Mouse (Mus musculus): ENCODE data around the gene Kansl2. TPM values are rescaled to one million over a fixed set of nuclear protein-coding genes. Genes with fewer than 3 reads are reported as not detected.

Gene Kansl2
- polyA plus RNA-seq, 1 experiment from 2014 or later, result 183 TPM

DNA sequence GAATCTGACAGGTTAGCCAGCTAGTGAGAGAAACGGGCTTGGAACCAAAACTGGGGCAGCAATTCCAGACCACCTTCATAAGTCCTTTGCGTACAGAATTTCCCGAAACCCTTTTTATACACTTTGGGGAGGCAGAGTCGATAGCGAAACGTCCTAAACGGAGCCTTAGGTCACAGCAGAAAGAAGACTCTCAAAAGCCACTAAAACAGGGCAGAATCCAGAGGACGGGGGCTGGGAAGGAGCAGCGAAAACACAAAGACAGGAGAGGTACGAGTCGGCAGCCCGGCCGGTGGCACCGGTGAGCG, 32.9 kb upstream of the Kansl2 start:
- 1% methylated on average over 15 of the region's 15 CpGs for WGBS
- Histone ChIP-seq H3K9me3 (no peaks in the 10 kb centered on the region), H3K4me1 (peaks cover 33% of the 10 kb centered on the region), H3K27me3 (no peaks in the 10 kb centered on the region), H3K27ac (peak overlapping the region; percentile 90), H3K9ac (peak overlapping the region; percentile 90), H3K4me3 (replicated peaks) (peak overlapping the region; percentile 92), H3K4me2 (peak overlapping the region; percentile 90), H3K36me3 (replicated peaks) (peaks cover 17% of the 10 kb centered on the region)
- no peak for ATAC-seq (ENCODE audit: low FRiP score)

DNA sequence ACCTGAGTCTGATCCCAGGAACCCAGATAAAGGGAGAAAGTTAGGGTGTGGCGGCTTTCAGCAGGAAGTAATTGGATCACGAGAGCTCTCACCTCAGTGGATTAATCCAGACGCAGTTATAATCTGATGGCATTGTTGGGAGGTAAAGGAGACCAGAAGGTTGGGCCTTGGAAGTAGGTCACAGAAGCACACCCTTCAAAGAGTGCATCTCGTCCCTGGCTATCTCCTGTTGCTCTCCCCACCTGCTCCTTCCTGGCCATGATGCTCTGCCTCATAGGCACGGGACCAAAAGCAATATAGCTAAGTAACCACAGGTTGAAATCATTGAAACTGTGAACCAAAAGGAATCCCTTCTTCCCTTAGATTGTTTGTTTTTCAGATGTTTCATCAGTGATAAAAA, 23.1 kb upstream of the Kansl2 start:
- no peaks in the 10 kb centered on the region for H3K27me3 ChIP-seq
- 88% methylated on average over 5 of the region's 5 CpGs for WGBS
- no peak overlapping the region for H3K4me2 ChIP-seq
- H3K4me3 ChIP-seq (replicated peaks), result no peak overlapping the region
- H3K27ac ChIP-seq, result no peak overlapping the region
- no peaks in the 10 kb centered on the region for H3K9me3 ChIP-seq
- no peak overlapping the region for H3K9ac ChIP-seq
- H3K36me3 ChIP-seq (replicated peaks), result peaks cover 61% of the 10 kb centered on the region
- no peak for ATAC-seq (ENCODE audit: low FRiP score)
- no peaks in the 10 kb centered on the region for H3K4me1 ChIP-seq

DNA sequence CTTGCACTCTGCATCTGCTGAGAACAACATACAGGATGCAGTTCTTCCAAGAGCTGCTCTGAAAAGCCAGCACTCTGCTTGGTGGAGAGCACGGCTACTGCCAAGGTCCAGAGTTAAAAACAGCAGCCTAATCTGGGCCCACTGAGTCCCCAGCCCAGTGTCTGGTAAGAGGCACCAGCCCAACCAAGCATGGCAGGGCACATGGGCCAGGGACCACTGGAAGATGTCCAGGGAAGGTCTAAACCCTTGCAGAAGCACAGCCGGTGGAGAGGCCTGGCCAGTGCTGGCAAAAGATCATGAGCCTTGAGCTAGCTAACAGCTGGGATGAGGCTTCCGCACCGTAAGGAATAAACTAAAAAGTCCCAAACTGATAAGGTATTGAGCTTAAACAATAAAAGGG, 21.8 kb upstream of the Kansl2 start:
- WGBS, result 96% methylated on average over 4 of the region's 4 CpGs
- Histone ChIP-seq H3K27ac (no peak overlapping the region), H3K4me3 (replicated peaks) (no peak overlapping the region), H3K9ac (no peak overlapping the region), H3K36me3 (replicated peaks) (peaks cover 70% of the 10 kb centered on the region), H3K27me3 (no peaks in the 10 kb centered on the region), H3K9me3 (no peaks in the 10 kb centered on the region), H3K4me2 (no peak overlapping the region), H3K4me1 (no peaks in the 10 kb centered on the region)
- ATAC-seq (ENCODE audit: low FRiP score), result no peak

DNA sequence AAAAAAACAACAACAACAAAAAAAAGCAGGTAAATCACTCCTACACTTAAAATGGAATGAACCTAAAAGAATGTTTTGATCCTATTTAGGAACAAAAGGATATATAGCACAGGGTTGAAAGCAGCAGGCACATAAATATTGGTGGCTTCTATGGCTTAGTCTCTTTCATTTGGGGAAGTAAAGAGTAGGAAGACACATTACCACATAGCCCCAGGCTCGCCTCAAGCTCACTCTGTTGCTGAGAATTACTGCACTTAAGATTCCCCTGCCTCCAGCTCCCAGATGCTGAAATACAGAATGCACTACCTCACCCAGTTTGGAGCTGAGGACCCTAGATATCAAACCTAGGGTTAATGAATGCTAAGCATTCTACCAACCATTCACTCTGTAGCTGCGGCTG, 18.7 kb upstream of the Kansl2 start:
- H3K4me2 ChIP-seq, result no peak overlapping the region
- H3K27ac ChIP-seq, result no peak overlapping the region
- H3K4me3 ChIP-seq (replicated peaks), result no peak overlapping the region
- no peaks in the 10 kb centered on the region for H3K4me1 ChIP-seq
- peaks cover 73% of the 10 kb centered on the region for H3K36me3 ChIP-seq (replicated peaks)
- ATAC-seq (ENCODE audit: low FRiP score), result no peak
- no peaks in the 10 kb centered on the region for H3K9me3 ChIP-seq
- no peak overlapping the region for H3K9ac ChIP-seq
- WGBS, result 83% methylated on average over 2 of the region's 2 CpGs
- no peaks in the 10 kb centered on the region for H3K27me3 ChIP-seq

DNA sequence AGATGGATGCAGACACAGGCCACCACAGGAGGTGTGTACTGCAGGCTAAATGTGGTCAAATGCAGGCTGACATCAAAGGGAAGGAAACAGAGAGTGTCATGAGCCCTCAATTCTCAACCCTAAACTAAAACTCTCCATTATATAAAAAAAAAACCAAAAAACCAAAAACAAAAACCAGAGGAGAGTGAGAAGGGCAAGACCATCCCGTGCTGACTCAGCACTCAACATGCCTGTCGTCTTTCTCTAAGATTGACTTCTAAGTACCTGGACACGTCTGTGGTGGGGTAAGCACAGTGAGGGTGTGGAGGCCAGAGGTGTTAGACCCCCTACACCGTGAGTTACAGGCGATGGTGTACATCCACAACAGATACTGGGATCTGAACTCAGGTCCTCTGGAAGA, 12.8 kb upstream of the Kansl2 start:
- no peak overlapping the region for H3K4me3 ChIP-seq (replicated peaks)
- H3K4me1 ChIP-seq, result no peaks in the 10 kb centered on the region
- peaks cover 88% of the 10 kb centered on the region for H3K36me3 ChIP-seq (replicated peaks)
- WGBS, result 94% methylated on average over 5 of the region's 5 CpGs
- no peak overlapping the region for H3K9ac ChIP-seq
- no peak for ATAC-seq (ENCODE audit: low FRiP score)
- H3K9me3 ChIP-seq, result no peaks in the 10 kb centered on the region
- no peaks in the 10 kb centered on the region for H3K27me3 ChIP-seq
- H3K4me2 ChIP-seq, result no peak overlapping the region
- H3K27ac ChIP-seq, result no peak overlapping the region

DNA sequence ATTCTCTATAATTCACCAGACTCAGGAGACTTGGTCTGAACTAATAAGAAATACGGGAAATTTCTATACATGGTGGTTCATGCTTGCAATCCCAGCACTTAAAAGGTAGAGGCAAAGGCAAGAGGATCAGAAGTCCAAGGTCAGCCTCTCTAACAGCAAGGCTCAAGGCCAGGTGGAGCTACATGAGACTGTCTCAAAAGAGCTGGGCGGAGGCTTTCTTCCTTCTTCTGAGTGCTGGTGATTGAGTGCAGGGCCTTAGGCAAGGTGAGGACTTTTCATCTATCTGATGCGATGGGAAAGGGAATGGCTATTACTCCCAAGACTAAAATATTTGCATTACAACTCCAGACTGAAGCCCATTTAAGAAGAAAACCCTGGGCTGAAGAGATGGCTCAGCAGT, 11.1 kb upstream of the Kansl2 start:
- H3K27me3 ChIP-seq, result no peaks in the 10 kb centered on the region
- H3K4me2 ChIP-seq, result no peak overlapping the region
- ATAC-seq (ENCODE audit: low FRiP score), result no peak
- 91% methylated on average over 3 of the region's 3 CpGs for WGBS
- no peak overlapping the region for H3K9ac ChIP-seq
- H3K4me3 ChIP-seq (replicated peaks), result no peak overlapping the region
- H3K36me3 ChIP-seq (replicated peaks), result peaks cover 84% of the 10 kb centered on the region
- no peak overlapping the region for H3K27ac ChIP-seq
- no peaks in the 10 kb centered on the region for H3K9me3 ChIP-seq
- H3K4me1 ChIP-seq, result no peaks in the 10 kb centered on the region

DNA sequence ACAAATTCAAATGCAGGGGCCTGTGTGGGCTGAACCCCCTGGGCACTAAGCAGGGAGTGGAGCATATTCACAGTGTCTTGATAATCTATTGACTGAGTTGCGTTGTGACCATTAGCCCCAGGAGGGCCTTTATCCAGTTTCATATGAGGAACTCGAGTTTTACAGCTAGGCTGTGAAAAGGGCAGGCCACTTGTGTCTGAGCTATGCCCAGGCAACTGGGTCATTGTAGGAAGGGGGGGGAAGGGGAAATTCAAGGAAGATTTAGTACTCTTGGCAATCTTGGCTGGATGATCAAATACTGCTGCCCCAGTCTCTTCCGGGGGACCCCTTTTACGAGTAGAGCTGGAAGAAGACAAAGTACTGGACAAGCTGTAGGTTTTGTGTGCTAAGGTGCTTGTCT, 9.3 kb upstream of the Kansl2 start:
- H3K36me3 ChIP-seq (replicated peaks), result peaks cover 72% of the 10 kb centered on the region
- H3K27me3 ChIP-seq, result no peaks in the 10 kb centered on the region
- H3K9ac ChIP-seq, result no peak overlapping the region
- no peak for ATAC-seq (ENCODE audit: low FRiP score)
- no peak overlapping the region for H3K27ac ChIP-seq
- no peak overlapping the region for H3K4me3 ChIP-seq (replicated peaks)
- 80% methylated on average over 4 of the region's 4 CpGs for WGBS
- no peaks in the 10 kb centered on the region for H3K4me1 ChIP-seq
- no peak overlapping the region for H3K4me2 ChIP-seq
- H3K9me3 ChIP-seq, result no peaks in the 10 kb centered on the region

DNA sequence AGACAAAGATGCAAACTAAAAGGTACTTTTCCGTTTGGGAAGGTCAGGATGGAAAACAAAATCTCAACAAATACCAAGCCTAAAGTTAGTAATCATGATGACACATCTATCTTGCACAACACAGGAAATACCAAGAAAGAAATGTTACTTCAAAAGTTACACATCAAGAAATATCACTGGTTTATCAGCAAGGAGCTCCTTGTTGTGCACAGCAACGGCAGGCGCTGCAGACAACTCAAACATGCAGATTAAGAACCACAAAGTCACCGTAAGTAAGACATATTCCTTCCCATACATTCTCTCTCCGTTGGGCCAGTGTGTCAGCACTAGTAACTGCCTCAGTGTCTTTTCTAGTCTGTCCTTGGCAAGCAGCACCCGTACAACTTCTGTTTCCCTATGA, 7.0 kb upstream of the Kansl2 start:
- WGBS, result 94% methylated on average over 6 of the region's 6 CpGs
- peaks cover 60% of the 10 kb centered on the region for H3K36me3 ChIP-seq (replicated peaks)
- no peak overlapping the region for H3K9ac ChIP-seq
- H3K4me2 ChIP-seq, result no peak overlapping the region
- no peaks in the 10 kb centered on the region for H3K4me1 ChIP-seq
- no peaks in the 10 kb centered on the region for H3K27me3 ChIP-seq
- no peak overlapping the region for H3K4me3 ChIP-seq (replicated peaks)
- no peak overlapping the region for H3K27ac ChIP-seq
- no peaks in the 10 kb centered on the region for H3K9me3 ChIP-seq
- ATAC-seq (ENCODE audit: low FRiP score), result no peak

DNA sequence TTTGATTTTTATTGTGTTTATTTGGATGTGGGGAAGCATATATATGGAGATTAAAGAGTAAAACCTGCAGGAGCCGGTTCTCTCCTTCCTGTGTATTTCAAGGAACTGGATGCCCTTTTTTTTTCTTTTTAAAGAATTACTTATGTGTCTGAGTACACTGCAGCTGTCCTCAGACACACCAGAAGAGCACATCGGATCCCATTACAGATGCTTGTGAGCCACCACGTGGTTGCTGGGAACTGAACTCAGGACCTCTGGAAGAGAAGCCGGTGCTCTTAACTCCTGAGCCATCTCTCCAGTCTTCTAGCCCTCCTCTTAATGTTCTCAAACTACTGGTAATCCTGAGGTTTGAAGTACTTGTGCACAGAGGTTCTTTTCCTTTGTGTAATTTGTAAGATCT, 3.9 kb upstream of the Kansl2 start:
- ATAC-seq (ENCODE audit: low FRiP score), result no peak
- Histone ChIP-seq H3K9ac (no peak overlapping the region), H3K27ac (no peak overlapping the region), H3K27me3 (no peaks in the 10 kb centered on the region), H3K4me2 (no peak overlapping the region), H3K4me1 (peaks cover 4% of the 10 kb centered on the region), H3K36me3 (replicated peaks) (peaks cover 28% of the 10 kb centered on the region), H3K4me3 (replicated peaks) (no peak overlapping the region), H3K9me3 (no peaks in the 10 kb centered on the region)
- 82% methylated on average over 4 of the region's 4 CpGs for WGBS

DNA sequence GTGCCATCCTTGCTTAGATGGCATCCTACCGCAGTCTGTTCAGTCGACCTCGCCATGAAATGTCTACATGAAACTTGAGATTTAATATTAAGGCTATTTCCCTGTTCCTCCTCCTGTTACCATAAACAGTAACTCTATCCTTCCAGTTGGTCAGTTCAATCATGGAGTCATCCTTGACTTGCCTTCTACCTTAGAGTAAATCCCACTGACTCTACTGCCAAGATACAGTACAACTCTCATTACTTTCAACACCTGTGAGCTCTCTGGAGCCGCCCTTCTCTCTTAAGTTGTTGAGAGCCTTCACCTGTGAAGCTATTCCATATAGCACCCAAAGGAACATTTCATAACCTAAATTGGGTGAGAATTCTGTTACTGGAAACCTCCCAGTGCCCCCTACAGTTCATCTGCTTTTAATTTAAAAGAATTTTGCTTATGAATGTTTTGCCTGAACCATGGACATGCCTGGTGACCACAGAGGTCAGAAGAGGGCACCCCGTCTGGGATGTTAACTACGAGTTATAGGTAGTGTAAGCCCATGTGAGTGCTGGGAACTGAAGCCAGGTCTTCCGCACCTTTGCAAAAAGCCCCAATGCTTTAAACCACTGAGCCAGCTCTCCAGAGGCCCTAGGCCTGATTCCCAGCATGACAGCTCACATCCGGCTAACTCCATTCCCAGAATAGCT, 2.9 kb upstream of the Kansl2 start:
- 89% methylated on average over 8 of the region's 8 CpGs for WGBS
- Histone ChIP-seq H3K9ac (no peak overlapping the region), H3K4me3 (replicated peaks) (no peak overlapping the region), H3K36me3 (replicated peaks) (peaks cover 20% of the 10 kb centered on the region), H3K4me1 (peaks cover 12% of the 10 kb centered on the region), H3K27me3 (no peaks in the 10 kb centered on the region), H3K27ac (no peak overlapping the region), H3K9me3 (no peaks in the 10 kb centered on the region), H3K4me2 (no peak overlapping the region)
- no peak for ATAC-seq (ENCODE audit: low FRiP score)

DNA sequence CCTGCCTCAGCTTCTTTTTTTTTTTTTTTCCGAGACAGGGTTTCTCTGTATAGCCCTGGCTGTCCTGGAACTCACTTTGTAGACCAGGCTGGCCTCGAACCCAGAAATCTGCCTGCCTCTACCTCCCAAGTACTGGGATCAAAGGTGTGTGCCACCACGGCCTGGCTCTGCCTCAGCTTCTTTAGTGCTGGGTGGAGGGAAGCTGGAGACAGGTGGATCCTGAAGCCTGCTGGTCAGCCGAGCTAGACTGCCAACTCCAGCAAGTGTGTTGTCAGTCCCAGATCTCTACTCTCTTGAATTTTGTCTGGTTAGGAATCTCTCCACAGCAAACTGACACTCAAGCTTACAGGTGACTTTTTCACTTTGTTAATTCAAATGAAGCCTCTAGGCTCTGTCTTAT, 1.9 kb upstream of the Kansl2 start:
- ATAC-seq (ENCODE audit: low FRiP score), result no peak
- Histone ChIP-seq H3K4me1 (peaks cover 21% of the 10 kb centered on the region), H3K27ac (no peak overlapping the region), H3K4me2 (no peak overlapping the region), H3K27me3 (no peaks in the 10 kb centered on the region), H3K9ac (no peak overlapping the region), H3K36me3 (replicated peaks) (peaks cover 20% of the 10 kb centered on the region), H3K9me3 (no peaks in the 10 kb centered on the region), H3K4me3 (replicated peaks) (no peak overlapping the region)
- 88% methylated on average over 4 of the region's 4 CpGs for WGBS

DNA sequence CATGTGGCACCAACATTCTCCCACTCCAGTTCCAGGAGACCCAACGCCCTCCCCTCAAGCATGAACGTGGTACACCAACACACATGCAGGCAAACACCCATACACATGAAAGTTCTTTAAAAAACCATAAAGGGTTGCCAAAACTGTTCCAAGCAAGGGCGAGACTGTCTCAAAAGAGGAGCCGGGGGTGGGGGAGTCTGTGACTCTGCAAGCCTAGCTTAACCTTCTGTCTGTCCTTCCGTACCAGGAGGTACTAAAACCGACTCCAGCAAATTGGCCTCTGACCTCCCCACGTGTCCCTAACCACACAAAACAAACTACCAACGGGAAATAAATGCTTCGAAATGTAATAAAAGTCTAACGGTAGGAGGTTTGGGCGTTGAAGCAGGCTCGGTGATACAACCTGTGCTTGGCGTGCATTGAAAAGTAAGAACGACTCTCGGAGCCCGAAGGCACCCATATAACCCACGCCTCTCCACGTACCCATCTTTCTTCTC, 981 bp downstream of the Kansl2 start:
- no peak for ATAC-seq (ENCODE audit: low FRiP score)
- no peaks in the 10 kb centered on the region for H3K9me3 ChIP-seq
- no peak overlapping the region for H3K27ac ChIP-seq
- H3K4me3 ChIP-seq (replicated peaks), result peak overlapping the region; percentile 78
- no peaks in the 10 kb centered on the region for H3K27me3 ChIP-seq
- H3K4me2 ChIP-seq, result peak overlapping the region; percentile 82
- under 1% methylated on average over 18 of the region's 18 CpGs for WGBS
- H3K36me3 ChIP-seq (replicated peaks), result peaks cover 40% of the 10 kb centered on the region
- peak overlapping the region; percentile 93 for H3K9ac ChIP-seq
- peaks cover 23% of the 10 kb centered on the region for H3K4me1 ChIP-seq

DNA sequence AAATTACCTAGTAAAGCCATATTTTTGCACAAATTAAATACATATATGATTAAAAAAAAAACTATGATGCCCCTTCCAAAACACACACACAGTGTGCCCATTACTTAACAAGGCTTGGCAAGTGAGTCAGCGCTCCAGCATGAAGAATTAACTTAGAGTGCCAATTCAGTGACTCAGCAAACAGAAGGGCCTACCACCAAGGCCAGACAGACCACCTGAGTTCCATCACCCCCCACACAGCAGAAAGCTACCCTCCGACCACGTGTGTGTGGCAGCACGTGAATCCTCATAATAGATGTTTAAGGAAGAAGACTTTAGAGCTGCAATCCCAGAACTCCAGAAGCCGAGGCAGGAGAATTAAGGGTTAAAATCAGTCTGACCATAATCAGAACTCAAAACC, 1.8 kb downstream of the Kansl2 start:
- Histone ChIP-seq H3K27ac (no peak overlapping the region), H3K9me3 (no peaks in the 10 kb centered on the region), H3K4me3 (replicated peaks) (peak overlapping the region; percentile 78), H3K9ac (peak overlapping the region; percentile 93), H3K4me2 (peak overlapping the region; percentile 82), H3K36me3 (replicated peaks) (peaks cover 46% of the 10 kb centered on the region), H3K27me3 (no peaks in the 10 kb centered on the region), H3K4me1 (peaks cover 23% of the 10 kb centered on the region)
- 50% methylated on average over 5 of the region's 5 CpGs for WGBS
- ATAC-seq (ENCODE audit: low FRiP score), result no peak
